Mouse (Mus musculus) thymus, postnatal 4 days (tissue): Measurements from ENCODE around the gene Rbm33.

Experiments
- DNase-seq: peaks from one replicate; pipeline ENCODE4 v3.0.0; 2021

Gene Rbm33

DNA sequence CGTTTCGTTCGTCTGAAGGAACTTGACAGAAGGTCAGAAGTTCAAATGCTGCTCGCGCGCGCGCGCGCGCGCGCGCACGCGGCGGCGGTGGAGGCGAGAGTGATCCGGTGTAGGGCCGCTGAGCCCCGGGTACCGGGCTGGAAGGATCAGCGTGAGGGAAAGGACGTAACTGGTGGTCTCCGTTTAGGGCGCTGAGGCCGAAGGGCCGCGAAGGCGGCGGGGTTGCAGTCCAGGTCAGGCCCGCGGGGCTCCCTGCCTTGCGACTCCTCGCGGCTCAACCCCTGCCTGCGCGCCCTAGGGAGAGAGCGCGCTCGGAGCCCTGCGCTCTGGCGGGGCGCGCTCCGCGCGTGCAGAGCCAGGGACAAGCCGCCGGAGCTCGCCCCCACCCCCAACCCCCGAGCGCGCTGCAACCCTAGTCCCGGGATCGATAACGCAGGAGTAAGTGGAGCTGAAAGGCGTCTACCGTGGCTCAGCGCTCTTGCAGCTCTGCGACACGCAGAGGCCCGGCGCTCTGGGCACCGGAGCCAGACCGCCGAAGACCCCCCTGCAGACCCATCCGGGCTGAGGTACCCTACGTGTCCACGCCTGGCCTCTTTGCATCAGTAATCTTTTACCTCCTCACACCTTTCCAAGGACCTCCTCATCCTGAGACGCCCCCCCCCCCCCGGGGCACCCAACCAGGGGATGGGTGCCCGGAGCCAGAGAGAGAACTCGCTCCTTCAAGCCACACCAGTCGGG lies 147.6 kb downstream of the Rbm33 start:
- peak; percentile 20 for DNase-seq

DNA sequence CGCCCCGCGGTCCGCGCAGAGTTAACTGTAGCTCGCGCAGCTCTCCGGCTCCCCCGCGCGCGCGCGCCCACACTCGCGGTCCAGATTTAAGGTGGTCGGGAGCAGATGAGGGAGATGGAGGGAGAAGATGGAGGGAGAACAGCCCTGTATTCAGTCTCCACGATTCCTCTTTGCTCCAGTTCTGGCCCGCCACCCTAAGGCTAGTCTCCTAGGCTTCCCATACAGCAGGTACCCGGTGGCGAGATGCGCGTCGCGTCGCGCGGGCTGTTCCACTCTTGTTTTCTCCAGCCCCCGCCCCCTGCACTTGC lies 148.1 kb downstream of the Rbm33 start:
- peak; percentile 30 for DNase-seq

DNA sequence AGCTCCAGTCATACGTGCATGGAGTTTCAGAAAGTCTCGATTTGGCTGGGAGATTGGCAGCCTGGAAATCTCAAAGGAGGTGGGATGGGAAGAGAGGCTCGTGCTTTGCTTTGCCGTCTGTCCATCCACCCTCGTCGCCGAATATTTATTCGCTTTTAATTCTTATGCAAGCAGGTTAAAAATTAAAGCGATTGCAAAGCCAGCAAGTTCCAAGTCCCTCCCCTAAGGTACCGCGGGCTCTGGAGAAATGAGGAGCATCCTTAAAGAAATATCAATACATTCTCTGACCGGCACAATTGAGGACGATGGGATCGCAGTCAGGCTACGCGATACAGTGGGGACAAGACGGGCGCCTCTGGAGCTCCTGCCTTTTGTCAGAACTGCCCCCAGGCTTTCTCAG lies 148.6 kb downstream of the Rbm33 start:
- no peak for DNase-seq

DNA sequence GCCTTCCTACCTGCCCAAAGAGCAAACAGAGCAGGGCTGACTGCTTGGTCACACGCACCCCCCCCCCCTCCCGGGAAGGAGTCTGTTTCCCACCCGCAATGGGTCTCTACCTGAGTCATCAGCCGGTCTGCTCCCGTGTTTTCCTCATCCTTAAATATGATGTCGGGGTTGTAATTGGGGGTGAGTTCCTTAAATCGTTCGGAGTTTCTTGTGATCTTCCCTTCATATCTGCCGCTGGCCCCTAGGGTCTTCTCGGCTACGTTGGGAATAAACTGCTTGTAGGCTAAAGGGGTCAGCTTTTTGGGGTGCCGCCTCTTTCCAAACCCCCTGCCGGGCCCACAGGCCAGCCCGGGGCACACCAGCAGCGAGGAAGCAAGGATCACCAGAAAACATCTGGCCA lies 149.4 kb downstream of the Rbm33 start:
- DNase-seq, result no peak

DNA sequence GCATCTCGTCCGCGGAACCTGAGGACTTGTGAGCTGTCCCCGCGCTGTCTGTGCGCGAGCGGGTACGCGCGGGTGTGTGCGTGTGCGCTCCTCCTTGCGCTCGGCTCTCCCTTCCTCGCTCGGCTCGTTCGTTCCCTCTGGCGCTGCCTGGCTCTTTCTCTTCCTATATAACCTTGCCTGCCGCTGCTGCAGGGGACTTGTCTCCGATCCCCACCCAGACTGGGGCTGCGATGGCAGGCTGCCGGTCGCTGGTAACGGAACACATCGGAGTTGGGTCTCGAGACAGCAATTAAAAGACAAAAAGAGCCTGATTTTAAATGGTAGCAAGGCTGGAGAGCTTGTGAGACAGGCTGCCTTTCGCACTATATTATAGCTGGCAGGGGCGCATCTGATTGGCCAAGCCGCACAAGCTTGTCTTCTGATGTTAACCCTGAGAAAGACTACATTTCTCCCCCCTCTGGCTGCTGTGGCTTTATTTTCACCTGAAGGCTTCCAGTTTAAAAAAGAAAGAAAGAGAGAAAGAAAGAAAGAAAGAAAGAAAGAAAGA lies 149.9 kb downstream of the Rbm33 start, which contains the start of gene Shh:
Gene Shh (minus strand): TSS at position 497 of the 547 bp plus-strand sequence.
- DNase-seq, result no peak
